Mouse (Mus musculus) lung, adult 2 months (tissue): Measurements from ENCODE around the gene Zc3h12a.

Source experiments
- CTCF ChIP-seq: fragments of 200-500 bp; IDR thresholded peaks from 2 replicates; pipeline ENCODE4 v1.5.1; 2011; ENCODE audit warnings: mild to moderate bottlenecking, low read length, control low read depth; ENCODE audit not compliant: insufficient read depth
- POLR2A ChIP-seq: fragments of 200-500 bp; IDR thresholded peaks from 2 replicates; pipeline ENCODE4 v1.6.1; 2011; ENCODE audit warnings: low read depth, mild to moderate bottlenecking, control low read depth, low read length, borderline replicate concordance; ENCODE audit errors: extremely low read depth

DNA sequence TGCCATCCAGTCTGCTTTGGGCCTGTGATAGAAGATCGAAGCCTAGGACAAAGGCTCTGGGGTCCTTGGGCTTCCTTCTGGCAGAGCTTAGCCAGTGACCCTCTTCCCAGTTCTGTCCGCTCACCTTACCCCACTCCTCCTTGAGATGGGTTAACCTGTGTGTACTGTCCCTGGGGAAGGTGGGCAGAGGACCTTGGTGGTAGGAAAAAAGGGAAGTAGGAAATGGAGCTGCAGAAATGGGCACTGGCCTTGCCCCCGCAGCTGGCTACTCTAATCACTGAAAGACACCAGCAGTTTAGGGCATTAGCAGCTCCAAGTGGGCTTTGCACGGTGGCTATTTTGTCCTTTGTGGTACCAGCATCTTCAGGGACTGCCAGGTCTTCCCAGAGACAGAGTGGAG is 12.6 kb downstream of the Zc3h12a start:
- TF ChIP-seq CTCF (no peak), POLR2A (no peak)
